Mouse (Mus musculus) spleen, adult 2 months (tissue): ENCODE measurements at regions not wholly inside any gene's neighbourhood (a gene's known extent, or its start where the extent isn't known, plus 50 kb on each side); places are given as distances from the start of the nearest gene placed in this dataset.

Experiments used
- CTCF ChIP-seq: fragments of 200-500 bp; IDR thresholded peaks from 2 replicates; pipeline ENCODE4 v1.5.1; 2011; ENCODE audit warnings: mild to moderate bottlenecking, inconsistent platforms; ENCODE audit not compliant: insufficient read depth, insufficient read length, insufficient replicate concordance; ENCODE audit errors: extremely low read depth
- POLR2A ChIP-seq: fragments of 200-500 bp; IDR thresholded peaks from 2 replicates; pipeline ENCODE4 v1.6.1; 2011; ENCODE audit warnings: low read depth, low read length, inconsistent platforms

DNA sequence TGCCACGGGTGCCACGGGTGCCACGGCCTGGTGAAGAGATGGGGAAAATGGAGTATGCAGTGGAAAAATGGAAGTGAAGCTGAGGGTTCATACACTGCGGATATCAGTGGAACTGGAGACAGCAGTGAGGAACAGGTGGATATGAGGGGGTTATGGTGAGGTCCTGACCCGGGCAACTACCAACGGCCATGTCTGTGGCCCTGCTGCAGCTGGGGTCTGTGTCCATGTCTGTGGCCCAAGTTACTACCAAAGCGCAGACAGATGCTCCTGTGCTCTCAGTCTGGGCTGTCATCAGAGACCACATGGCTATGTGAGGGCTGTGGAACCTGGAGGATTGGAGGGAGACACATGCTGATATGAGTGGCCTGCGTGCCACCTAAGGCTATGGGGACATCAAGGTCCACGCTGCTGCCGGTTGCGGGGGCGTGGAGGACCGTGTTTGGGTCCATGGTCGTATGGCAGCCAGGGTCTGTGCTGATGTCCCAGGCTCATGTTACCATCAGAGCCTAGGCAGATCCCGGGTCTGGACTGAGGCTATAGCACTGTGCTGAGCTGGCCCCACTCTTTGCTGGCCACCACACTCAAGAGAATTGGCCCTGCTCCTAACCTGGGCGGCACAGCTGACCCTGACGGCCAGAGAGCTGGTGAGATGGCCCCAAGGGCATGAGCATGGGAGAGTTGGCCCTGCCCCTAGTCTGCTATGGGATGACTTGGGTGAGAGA is 128.6 kb downstream of the Map3k7 start:
- TF ChIP-seq POLR2A = no peak
- no peak for TF ChIP-seq CTCF
